Mouse (Mus musculus): ENCODE measurements around the gene Lingo3.

GRCm38 (mm10) chr10:80832818-80833217 is 11.0 kb downstream of the Lingo3 start:
- TF ChIP-seq POLR2A (IDR thresholded peaks at IDR 0.05; ENCODE audit: borderline replicate concordance, extremely low read depth, low read depth, low read length) (no peak), CTCF (IDR thresholded peaks at IDR 0.05; ENCODE audit: insufficient read depth, low read length) (no peak)
